Mouse (Mus musculus): ENCODE results near the gene Gas7. TPM values are rescaled to one million over a fixed set of nuclear protein-coding genes. Genes with fewer than 3 reads are reported as not detected.
A peak's percentile ranks its signal among the peaks of the same experiment; 100 is the strongest.

Gas7 gene
- polyA plus RNA-seq, 1 experiment, result 3.6 TPM

DNA sequence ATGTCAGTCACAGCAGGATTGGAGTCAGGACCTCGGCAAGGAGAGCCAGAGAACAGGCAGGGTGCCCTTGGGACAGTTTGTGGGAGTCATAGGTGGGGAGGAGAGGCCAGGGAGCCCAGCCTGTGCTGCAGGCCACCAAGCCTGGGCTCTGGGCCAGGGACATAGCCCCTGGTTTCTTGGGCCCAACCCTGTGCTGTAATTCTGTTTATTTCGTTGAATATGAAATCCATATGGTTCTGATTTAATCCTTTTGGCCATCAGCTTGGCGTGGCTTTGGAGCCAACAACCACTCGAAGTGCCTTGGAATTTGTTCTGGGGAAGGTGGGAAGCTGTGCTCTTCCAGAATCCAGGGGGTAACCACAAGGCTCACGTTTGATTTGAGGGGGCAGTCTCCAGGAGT is 113.6 kb downstream of the Gas7 start:
- TF ChIP-seq CTCF (conservative IDR thresholded peaks at IDR 0.05; ENCODE audit: insufficient read depth, insufficient read length, low read depth, low read length) (no peak), POLR2A (IDR thresholded peaks at IDR 0.05; ENCODE audit: low read depth, low read length) (no peak)
- WGBS, result 80% methylated on average over 5 of the region's 5 CpGs
- no peak overlapping the region for H3K27ac ChIP-seq (ENCODE audit: insufficient read depth, low read depth, low read length)

DNA sequence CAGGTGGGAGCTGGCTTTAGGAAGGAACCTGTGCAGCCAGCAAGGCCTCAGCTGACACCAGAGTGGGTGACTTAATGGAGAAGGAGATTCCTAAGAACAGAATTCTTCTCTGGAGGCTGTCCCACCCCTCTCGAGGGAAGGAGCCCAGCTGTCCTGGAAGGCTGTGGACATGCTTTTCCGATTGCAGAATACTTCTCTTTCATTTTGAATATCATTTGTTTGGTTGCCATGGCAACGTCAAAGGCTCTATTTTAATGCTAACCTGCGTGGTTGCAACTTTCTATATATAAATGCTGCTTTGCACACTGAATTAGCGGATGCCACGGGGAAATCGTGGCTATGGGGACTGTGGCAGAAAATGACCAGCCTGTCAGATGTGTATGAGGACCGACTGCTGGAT is 115.7 kb downstream of the Gas7 start:
- no peak for TF ChIP-seq POLR2A (IDR thresholded peaks at IDR 0.05; ENCODE audit: low read depth, low read length)
- no peak for TF ChIP-seq CTCF (conservative IDR thresholded peaks at IDR 0.05; ENCODE audit: insufficient read depth, insufficient read length, low read depth, low read length)
- Histone ChIP-seq H3K4me3 (ENCODE audit: insufficient read depth, low read depth, low read length) (no peak overlapping the region), H3K36me3 (ENCODE audit: control insufficient read depth, insufficient read depth, low read length) (no peaks in the 10 kb centered on the region), H3K27ac (ENCODE audit: insufficient read depth, low read depth, low read length) (no peak overlapping the region), H3K4me1 (ENCODE audit: control insufficient read depth, insufficient read depth, low read length) (no peaks in the 10 kb centered on the region), H3K27me3 (replicated peaks; ENCODE audit: control insufficient read depth, insufficient read depth, low read length) (no peaks in the 10 kb centered on the region)
- WGBS, result 70% methylated on average over 8 of the region's 8 CpGs
- no peak for DNase-seq

More for the DNA sequence above, 113.6 kb downstream of the Gas7 start:
- H3K27me3 ChIP-seq (replicated peaks; ENCODE audit: control insufficient read depth, insufficient read depth, low read length), result no peaks in the 10 kb centered on the region
- no peak for DNase-seq
- H3K4me1 ChIP-seq (ENCODE audit: control insufficient read depth, insufficient read depth, low read length), result no peaks in the 10 kb centered on the region
- no peak overlapping the region for H3K4me3 ChIP-seq (ENCODE audit: insufficient read depth, low read depth, low read length)
- no peaks in the 10 kb centered on the region for H3K36me3 ChIP-seq (ENCODE audit: control insufficient read depth, insufficient read depth, low read length)

DNA sequence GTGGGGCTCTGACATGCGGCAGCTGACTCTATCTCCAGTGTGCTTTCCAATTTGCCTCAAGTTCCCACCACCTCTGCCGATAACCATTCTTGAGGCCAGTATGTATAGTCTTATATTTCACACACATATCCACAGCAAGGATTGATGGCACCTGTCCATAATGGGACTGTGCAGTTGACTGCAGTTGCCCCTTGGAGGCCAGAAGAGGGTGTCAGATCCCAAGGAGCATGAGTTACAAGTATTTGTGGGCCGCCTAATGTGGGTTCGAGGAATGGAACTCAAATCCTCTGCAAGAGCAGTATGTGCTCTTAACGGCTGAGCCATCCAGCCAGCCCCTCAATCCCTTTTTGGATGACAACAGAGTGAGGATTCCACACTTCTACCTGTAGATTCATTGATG is 119.1 kb downstream of the Gas7 start:
- no peaks in the 10 kb centered on the region for H3K36me3 ChIP-seq (ENCODE audit: control insufficient read depth, insufficient read depth, low read length)
- no peaks in the 10 kb centered on the region for H3K4me1 ChIP-seq (ENCODE audit: control insufficient read depth, insufficient read depth, low read length)
- H3K27ac ChIP-seq (ENCODE audit: insufficient read depth, low read depth, low read length), result no peak overlapping the region
- no peak for DNase-seq
- H3K27me3 ChIP-seq (replicated peaks; ENCODE audit: control insufficient read depth, insufficient read depth, low read length), result no peaks in the 10 kb centered on the region
- H3K4me3 ChIP-seq (ENCODE audit: insufficient read depth, low read depth, low read length), result no peak overlapping the region
- WGBS, result 88% methylated on average over 5 of the region's 5 CpGs
- no peak for TF ChIP-seq CTCF (conservative IDR thresholded peaks at IDR 0.05; ENCODE audit: insufficient read depth, insufficient read length, low read depth, low read length)
- no peak for TF ChIP-seq POLR2A (IDR thresholded peaks at IDR 0.05; ENCODE audit: low read depth, low read length)

DNA sequence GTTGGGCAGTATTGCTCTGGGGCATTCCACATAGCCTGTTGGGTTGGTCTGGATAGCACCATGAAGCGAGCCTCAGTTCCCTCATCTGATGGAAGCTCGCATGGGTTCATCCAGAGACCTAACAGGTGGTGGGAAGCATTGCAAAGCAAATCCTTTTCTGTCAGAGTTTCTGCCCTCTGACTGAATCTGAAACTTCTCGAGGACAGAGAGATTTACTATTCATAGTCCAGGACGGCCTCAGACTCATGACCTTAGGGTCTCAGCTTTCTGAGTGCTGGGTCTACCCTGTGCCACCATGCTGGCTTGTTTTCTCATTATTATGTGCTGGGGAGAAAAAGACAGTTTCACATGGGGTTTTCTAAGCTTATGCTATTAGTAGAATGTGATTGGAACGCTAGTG is 122.2 kb downstream of the Gas7 start:
- WGBS, result 78% methylated on average over 5 of the region's 5 CpGs
- Histone ChIP-seq H3K27me3 (replicated peaks; ENCODE audit: control insufficient read depth, insufficient read depth, low read length) (no peaks in the 10 kb centered on the region), H3K4me3 (ENCODE audit: insufficient read depth, low read depth, low read length) (no peak overlapping the region), H3K4me1 (ENCODE audit: control insufficient read depth, insufficient read depth, low read length) (no peaks in the 10 kb centered on the region; the same call in 1 of the 2 replicates), H3K27ac (ENCODE audit: insufficient read depth, low read depth, low read length) (peak overlapping the region; percentile 40), H3K36me3 (ENCODE audit: control insufficient read depth, insufficient read depth, low read length) (no peaks in the 10 kb centered on the region)
- TF ChIP-seq CTCF (conservative IDR thresholded peaks at IDR 0.05; ENCODE audit: insufficient read depth, insufficient read length, low read depth, low read length), result no peak
- no peak for TF ChIP-seq POLR2A (IDR thresholded peaks at IDR 0.05; ENCODE audit: low read depth, low read length)
- no peak for DNase-seq

DNA sequence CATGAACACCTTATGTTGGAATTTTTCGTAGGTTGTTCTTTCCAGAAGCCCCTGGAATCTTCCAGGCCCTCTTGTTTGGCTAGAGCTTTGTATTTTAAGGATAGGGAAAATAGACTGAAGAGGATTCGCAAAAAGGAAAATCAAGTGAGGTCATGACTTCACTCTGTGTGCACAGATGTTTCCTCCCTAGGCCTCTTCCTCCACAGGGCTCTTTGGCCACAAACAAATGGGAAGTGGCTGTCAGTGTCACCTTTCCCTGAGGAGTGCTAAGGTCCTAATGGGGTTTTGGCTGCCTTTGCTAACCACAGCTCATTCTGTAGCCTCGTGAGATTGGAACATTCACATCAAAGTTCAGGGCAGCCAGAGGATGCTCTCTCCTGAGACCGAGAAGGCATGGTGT is 122.8 kb downstream of the Gas7 start:
- H3K4me1 ChIP-seq (ENCODE audit: control insufficient read depth, insufficient read depth, low read length), result no peaks in the 10 kb centered on the region; the same call in 1 of the 2 replicates
- H3K27me3 ChIP-seq (replicated peaks; ENCODE audit: control insufficient read depth, insufficient read depth, low read length), result no peaks in the 10 kb centered on the region
- H3K4me3 ChIP-seq (ENCODE audit: insufficient read depth, low read depth, low read length), result no peak overlapping the region
- H3K27ac ChIP-seq (ENCODE audit: insufficient read depth, low read depth, low read length), result peak overlapping the region; percentile 40
- 57% methylated on average over 4 of the region's 4 CpGs for WGBS
- TF ChIP-seq POLR2A (IDR thresholded peaks at IDR 0.05; ENCODE audit: low read depth, low read length) (no peak), CTCF (conservative IDR thresholded peaks at IDR 0.05; ENCODE audit: insufficient read depth, insufficient read length, low read depth, low read length) (no peak)
- H3K36me3 ChIP-seq (ENCODE audit: control insufficient read depth, insufficient read depth, low read length), result no peaks in the 10 kb centered on the region
- DNase-seq, result peak; percentile 52

DNA sequence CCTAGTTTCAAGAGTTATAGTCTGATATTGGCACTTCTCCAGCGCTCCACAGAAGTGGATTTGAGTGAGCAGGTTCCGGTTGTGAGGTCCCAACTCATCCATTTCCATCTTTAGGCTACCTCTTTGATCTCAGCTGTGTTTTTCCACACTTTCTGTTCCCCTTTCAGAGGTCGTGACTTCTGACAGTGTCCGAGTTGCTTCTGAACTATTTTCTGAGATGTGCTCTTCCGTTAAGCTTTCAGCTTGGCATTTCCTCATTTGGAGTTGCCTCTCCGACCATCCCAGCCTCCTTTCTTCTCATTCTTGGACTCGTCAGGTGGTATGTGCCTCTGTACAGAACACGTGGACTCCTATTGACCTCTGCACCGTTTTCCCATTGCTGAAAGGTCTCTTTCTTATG is 123.9 kb downstream of the Gas7 start:
- Histone ChIP-seq H3K27ac (ENCODE audit: insufficient read depth, low read depth, low read length) (peak overlapping the region; percentile 37; the same call in 1 of the 2 replicates), H3K27me3 (replicated peaks; ENCODE audit: control insufficient read depth, insufficient read depth, low read length) (no peaks in the 10 kb centered on the region), H3K36me3 (ENCODE audit: control insufficient read depth, insufficient read depth, low read length) (no peaks in the 10 kb centered on the region), H3K4me1 (ENCODE audit: control insufficient read depth, insufficient read depth, low read length) (no peaks in the 10 kb centered on the region; the same call in 1 of the 2 replicates), H3K4me3 (ENCODE audit: insufficient read depth, low read depth, low read length) (no peak overlapping the region)
- WGBS, result 48% methylated on average over 9 of the region's 9 CpGs
- TF ChIP-seq POLR2A (IDR thresholded peaks at IDR 0.05; ENCODE audit: low read depth, low read length), result no peak
- no peak for TF ChIP-seq CTCF (conservative IDR thresholded peaks at IDR 0.05; ENCODE audit: insufficient read depth, insufficient read length, low read depth, low read length)
- DNase-seq, result peak; percentile 61

DNA sequence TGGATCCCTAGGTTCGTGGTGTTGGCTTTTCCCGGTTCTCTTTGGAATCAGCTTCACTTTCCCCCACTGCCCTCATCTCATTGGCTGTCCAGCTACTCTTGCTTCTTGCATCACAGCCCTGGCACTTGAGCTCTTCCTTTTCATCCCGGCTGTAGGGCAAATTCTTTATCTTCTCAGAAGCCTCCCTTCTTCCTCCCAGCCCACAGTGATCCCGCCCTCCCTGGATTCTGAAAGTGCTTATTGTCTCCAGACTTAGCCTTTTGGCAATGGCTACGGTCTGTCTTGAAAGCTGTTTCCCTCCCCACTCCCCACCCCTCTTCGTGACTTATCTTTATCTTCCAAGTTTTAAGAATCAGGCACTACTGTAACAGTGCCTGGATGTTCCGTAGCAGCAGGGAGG is 126.3 kb downstream of the Gas7 start:
- Histone ChIP-seq H3K27ac (ENCODE audit: insufficient read depth, low read depth, low read length) (no peak overlapping the region), H3K4me3 (ENCODE audit: insufficient read depth, low read depth, low read length) (no peak overlapping the region), H3K36me3 (ENCODE audit: control insufficient read depth, insufficient read depth, low read length) (no peaks in the 10 kb centered on the region), H3K4me1 (ENCODE audit: control insufficient read depth, insufficient read depth, low read length) (no peaks in the 10 kb centered on the region; the same call in 1 of the 2 replicates), H3K27me3 (replicated peaks; ENCODE audit: control insufficient read depth, insufficient read depth, low read length) (no peaks in the 10 kb centered on the region)
- TF ChIP-seq CTCF (conservative IDR thresholded peaks at IDR 0.05; ENCODE audit: insufficient read depth, insufficient read length, low read depth, low read length) (no peak), POLR2A (IDR thresholded peaks at IDR 0.05; ENCODE audit: low read depth, low read length) (no peak)
- peak; percentile 25 for DNase-seq
- 63% methylated on average over 7 of the region's 7 CpGs for WGBS
